Comparison of ENCODE assay signal across 21 mouse cellular contexts in the genomic region with DNA sequence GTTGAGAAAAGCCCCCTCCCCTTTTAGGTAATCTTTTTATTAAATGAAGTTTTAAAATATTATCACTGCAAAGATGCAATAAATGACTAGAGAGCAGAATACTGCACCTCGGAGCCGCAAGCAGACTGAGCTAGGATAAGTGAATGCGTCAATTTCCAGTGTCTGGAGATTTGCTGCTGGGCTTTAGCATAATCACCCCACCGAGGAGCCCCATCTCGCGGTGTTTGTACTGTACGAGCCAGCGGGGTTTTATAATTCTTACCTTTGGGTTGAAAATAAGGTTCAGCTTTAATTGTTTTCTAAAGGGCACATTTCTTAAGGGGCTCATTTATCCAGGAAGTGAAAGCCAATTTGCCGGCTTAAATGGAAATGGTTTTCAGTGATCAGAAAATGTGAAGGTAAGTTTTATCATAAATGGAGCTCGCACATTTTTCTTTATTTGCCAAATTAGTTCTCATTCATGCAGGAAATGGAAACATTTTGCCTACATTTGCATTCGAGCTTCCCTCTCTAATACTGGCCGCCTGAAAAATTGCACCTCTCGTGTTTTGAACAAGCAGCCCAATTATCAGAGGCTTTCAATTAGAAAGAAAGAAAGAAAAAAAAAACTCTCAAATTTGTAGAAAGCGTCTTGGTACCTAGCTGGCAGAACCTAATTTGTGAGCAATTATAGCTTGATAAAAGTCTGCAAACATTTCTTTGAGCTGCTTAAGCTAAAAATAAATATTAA.
A peak's percentile ranks its signal among the peaks of the same experiment; 100 is the strongest.
DNase-seq lines count a peak whose midpoint lies in the region; ATAC-seq lines count a peak whose summit lies in the region.
"Had no signal": no experiment of that assay in that cellular context is flagged by ENCODE, and none has a peak within 500 bp of the region (broad histone marks: within the 10 kb centered on the region; RNA-seq: fewer than 3 reads in every experiment).

No protein-coding gene starts in this region.

- peaks cover 4% of the 10 kb centered on the region for H3K4me1 ChIP-seq in hindbrain, embryonic 12.5 days
- H3K4me1 ChIP-seq in hindbrain, embryonic 10.5 days (replicated peaks), result no peaks in the 10 kb centered on the region
- H3K4me1 ChIP-seq in hindbrain, embryonic 14.5 days (replicated peaks; ENCODE audit: control insufficient read depth, insufficient read depth, low read length), result peaks cover 10% of the 10 kb centered on the region
- H3K4me1 ChIP-seq in midbrain, embryonic 16.5 days (ENCODE audit: control insufficient read depth, insufficient read depth, low read length), result peaks cover 5% of the 10 kb centered on the region; the same call in 1 of the 2 replicates
- H3K4me1 ChIP-seq in kidney, embryonic 14.5 days (ENCODE audit: control insufficient read depth, insufficient read depth, low read length), result no peaks in the 10 kb centered on the region
- H3K4me1 ChIP-seq: megakaryocyte, embryonic 14.5 days had no signal

- ATAC-seq in hindbrain, embryonic 12.5 days (ENCODE audit: low FRiP score), result peak; percentile 68; the same call in 1 of the 2 replicates
- ATAC-seq in hindbrain, embryonic 14.5 days (ENCODE audit: low FRiP score), result peak; percentile 75
- ATAC-seq in midbrain, embryonic 16.5 days, result peak; percentile 77; the same call in 1 of the 2 replicates
- no peak for ATAC-seq in kidney, embryonic 14.5 days (ENCODE audit: low FRiP score, low TSS enrichment)

- no peak for DNase-seq in hindbrain, embryonic 10.5 days (ENCODE audit: low spot score)
- peak; percentile 14 for DNase-seq in brain, embryonic 18.5 days (ENCODE audit: low read depth, low spot score)
- DNase-seq in hindbrain, embryonic 14.5 days (ENCODE audit: low spot score), result peak; percentile 52
- DNase-seq in gastrocnemius, postnatal 4 days (ENCODE audit: low spot score in 2 of 2), result no peak
- no peak for DNase-seq in kidney, adult 8-10 months
- DNase-seq: adrenal gland, postnatal 25 days; cerebellum, adult 2 months; cerebellum, postnatal 36 days; gastrocnemius, postnatal 25 days; kidney, adult 18-20 months; kidney, postnatal 36 days; left cerebral cortex, postnatal 4 days; lung, adult 18-20 months; lung, postnatal 14 days; right cerebral cortex, postnatal 4 days; thymus, adult 2 months had no signal

- H3K27me3 ChIP-seq in hindbrain, embryonic 12.5 days, result no peaks in the 10 kb centered on the region
- no peaks in the 10 kb centered on the region for H3K27me3 ChIP-seq in hindbrain, embryonic 10.5 days (ENCODE audit: insufficient read depth, poor library complexity, severe bottlenecking)
- no peaks in the 10 kb centered on the region for H3K27me3 ChIP-seq in hindbrain, embryonic 14.5 days (ENCODE audit: control insufficient read depth, insufficient read depth, low read length)
- H3K27me3 ChIP-seq in midbrain, embryonic 16.5 days (ENCODE audit: control insufficient read depth, insufficient read depth, low read depth, low read length), result no peaks in the 10 kb centered on the region
- H3K27me3 ChIP-seq in kidney, embryonic 14.5 days (ENCODE audit: control insufficient read depth, insufficient read depth, low read length), result no peaks in the 10 kb centered on the region
- H3K27me3 ChIP-seq: megakaryocyte, embryonic 14.5 days had no signal

- no peak overlapping the region for H3K9ac ChIP-seq in hindbrain, embryonic 12.5 days
- H3K9ac ChIP-seq in hindbrain, embryonic 14.5 days, result no peak overlapping the region
- H3K9ac ChIP-seq in midbrain, embryonic 16.5 days (ENCODE audit: low read depth, low read length), result no peak overlapping the region
- H3K9ac ChIP-seq in kidney, embryonic 14.5 days (ENCODE audit: low read depth, low read length), result no peak overlapping the region

- WGBS in hindbrain, embryonic 12.5 days, result 61% methylated on average over 14 of the region's 14 CpGs
- WGBS in hindbrain, embryonic 10.5 days, result 79% methylated on average over 14 of the region's 14 CpGs
- WGBS in hindbrain, embryonic 14.5 days, result 38% methylated on average over 14 of the region's 14 CpGs
- WGBS in midbrain, embryonic 16.5 days, result 22% methylated on average over 14 of the region's 14 CpGs
- WGBS in kidney, embryonic 14.5 days, result 78% methylated on average over 14 of the region's 14 CpGs

- no peaks in the 10 kb centered on the region for H3K36me3 ChIP-seq in hindbrain, embryonic 12.5 days
- no peaks in the 10 kb centered on the region for H3K36me3 ChIP-seq in hindbrain, embryonic 10.5 days
- H3K36me3 ChIP-seq in hindbrain, embryonic 14.5 days (replicated peaks; ENCODE audit: control insufficient read depth, insufficient read depth), result no peaks in the 10 kb centered on the region
- no peaks in the 10 kb centered on the region; the same call in 1 of the 2 replicates for H3K36me3 ChIP-seq in midbrain, embryonic 16.5 days (ENCODE audit: control insufficient read depth, insufficient read depth, low read length)
- no peaks in the 10 kb centered on the region for H3K36me3 ChIP-seq in kidney, embryonic 14.5 days (ENCODE audit: control insufficient read depth, insufficient read depth, low read length)

- no peaks in the 10 kb centered on the region for H3K9me3 ChIP-seq in hindbrain, embryonic 12.5 days (replicated peaks)
- no peaks in the 10 kb centered on the region for H3K9me3 ChIP-seq in hindbrain, embryonic 10.5 days
- H3K9me3 ChIP-seq in hindbrain, embryonic 14.5 days (ENCODE audit: control insufficient read depth, low read length), result no peaks in the 10 kb centered on the region
- no peaks in the 10 kb centered on the region for H3K9me3 ChIP-seq in midbrain, embryonic 16.5 days (replicated peaks; ENCODE audit: control insufficient read depth, low read length, poor library complexity, severe bottlenecking)
- H3K9me3 ChIP-seq in kidney, embryonic 14.5 days (ENCODE audit: control insufficient read depth, low read length), result no peaks in the 10 kb centered on the region
- H3K9me3 ChIP-seq: megakaryocyte, embryonic 14.5 days had no signal

- H3K4me2 ChIP-seq in hindbrain, embryonic 12.5 days (replicated peaks), result no peak overlapping the region
- H3K4me2 ChIP-seq in hindbrain, embryonic 14.5 days (replicated peaks), result peak overlapping the region; percentile 32
- H3K4me2 ChIP-seq in midbrain, embryonic 16.5 days (ENCODE audit: low read length), result peak overlapping the region; percentile 40; the same call in 1 of the 2 replicates
- no peak overlapping the region for H3K4me2 ChIP-seq in kidney, embryonic 14.5 days (replicated peaks; ENCODE audit: low read depth, low read length)
- H3K4me2 ChIP-seq: liver, embryonic 11.5 days had no signal

- H3K4me3 ChIP-seq in hindbrain, embryonic 12.5 days, result no peak overlapping the region
- no peak overlapping the region for H3K4me3 ChIP-seq in hindbrain, embryonic 10.5 days
- no peak overlapping the region for H3K4me3 ChIP-seq in hindbrain, embryonic 14.5 days (replicated peaks; ENCODE audit: low read length)
- no peak overlapping the region for H3K4me3 ChIP-seq in midbrain, embryonic 16.5 days (ENCODE audit: low read depth, low read length)
- no peak overlapping the region for H3K4me3 ChIP-seq in kidney, embryonic 14.5 days (ENCODE audit: low read length)
- H3K4me3 ChIP-seq: megakaryocyte, embryonic 14.5 days had no signal

- H3K27ac ChIP-seq in hindbrain, embryonic 12.5 days, result no peak overlapping the region; the same call in 1 of the 2 replicates
- no peak overlapping the region for H3K27ac ChIP-seq in hindbrain, embryonic 10.5 days
- peak overlapping the region; percentile 47 for H3K27ac ChIP-seq in hindbrain, embryonic 14.5 days
- H3K27ac ChIP-seq in midbrain, embryonic 16.5 days (ENCODE audit: low read length), result 0 out of 2 replicates have a peak overlapping the region, but pooled peaks have one; percentile 37
- no peak overlapping the region for H3K27ac ChIP-seq in kidney, embryonic 14.5 days (ENCODE audit: low read depth, low read length)

Comparison
In these comparisons a context has a peak if more than half of its experiments do, and no peak if none do; other contexts are left out.
1. H3K27ac ChIP-seq: peak in hindbrain, embryonic 14.5 days (single experiment) and midbrain, embryonic 16.5 days (single experiment); none in hindbrain, embryonic 12.5 days (single experiment), hindbrain, embryonic 10.5 days (single experiment) and kidney, embryonic 14.5 days (single experiment).
2. H3K4me2 ChIP-seq: peak in hindbrain, embryonic 14.5 days (single experiment) and midbrain, embryonic 16.5 days (single experiment); none in hindbrain, embryonic 12.5 days (single experiment) and kidney, embryonic 14.5 days (single experiment).
3. DNase-seq: peak in brain, embryonic 18.5 days (single experiment) and hindbrain, embryonic 14.5 days (single experiment); none in hindbrain, embryonic 10.5 days (single experiment), gastrocnemius, postnatal 4 days (0 of 2) and kidney, adult 8-10 months (0 of 2).